Mouse (Mus musculus): ENCODE results near the gene Dync2li1. TPM values are rescaled to one million over a fixed set of nuclear protein-coding genes. Genes with fewer than 3 reads are reported as not detected.
A peak's percentile ranks its signal among the peaks of the same experiment; 100 is the strongest.

Gene Dync2li1
- polyA plus RNA-seq, 1 experiment from 2014 or later = 36.9 TPM

GRCm38 (mm10) chr17:84619112-84619511, 7.2 kb upstream of the Dync2li1 start:
- 91% methylated on average over 7 of the region's 7 CpGs for WGBS
- Histone ChIP-seq H3K27ac (ENCODE audit: low read depth, low read length) (no peak overlapping the region), H3K4me2 (no peak overlapping the region), H3K27me3 (ENCODE audit: control insufficient read depth, insufficient read depth, low read length) (no peaks in the 10 kb centered on the region), H3K9ac (ENCODE audit: low read length) (no peak overlapping the region), H3K36me3 (ENCODE audit: control insufficient read depth, insufficient read depth, low read length) (no peaks in the 10 kb centered on the region), H3K9me3 (ENCODE audit: control insufficient read depth, low read length) (no peaks in the 10 kb centered on the region), H3K4me1 (ENCODE audit: control insufficient read depth, insufficient read depth, low read length) (no peaks in the 10 kb centered on the region), H3K4me3 (ENCODE audit: low read depth, low read length) (no peak overlapping the region)
- DNase-seq (ENCODE audit: low spot score, missing footprints) = no peak
- ATAC-seq (ENCODE audit: low FRiP score) = no peak

DNA sequence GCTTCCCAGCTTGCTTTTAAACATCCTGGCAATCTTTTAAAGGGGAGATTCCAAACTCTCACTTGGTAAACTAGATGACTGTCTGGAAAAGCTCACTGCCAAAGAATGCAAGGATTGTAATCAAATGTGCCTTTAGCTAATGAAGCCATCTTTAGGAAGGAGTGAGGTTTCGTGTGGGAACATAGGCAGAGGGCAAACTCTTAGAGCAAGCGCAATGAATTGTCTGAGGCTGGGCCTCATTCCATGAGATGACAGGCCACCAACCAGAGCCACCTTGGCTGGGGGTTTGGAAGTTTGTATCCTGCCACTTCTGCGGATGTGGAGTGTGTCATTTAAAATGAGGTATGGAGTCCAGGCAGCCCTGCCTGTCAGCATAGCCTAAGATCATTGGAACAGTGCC, 6.2 kb upstream of the Dync2li1 start:
- Histone ChIP-seq H3K4me3 (ENCODE audit: low read depth, low read length) (no peak overlapping the region), H3K27ac (ENCODE audit: low read depth, low read length) (no peak overlapping the region), H3K4me2 (no peak overlapping the region), H3K27me3 (ENCODE audit: control insufficient read depth, insufficient read depth, low read length) (no peaks in the 10 kb centered on the region), H3K4me1 (ENCODE audit: control insufficient read depth, insufficient read depth, low read length) (no peaks in the 10 kb centered on the region), H3K9me3 (ENCODE audit: control insufficient read depth, low read length) (no peaks in the 10 kb centered on the region), H3K36me3 (ENCODE audit: control insufficient read depth, insufficient read depth, low read length) (no peaks in the 10 kb centered on the region), H3K9ac (ENCODE audit: low read length) (no peak overlapping the region)
- 84% methylated on average over 3 of the region's 3 CpGs for WGBS
- ATAC-seq (ENCODE audit: low FRiP score) (no peak), DNase-seq (ENCODE audit: low spot score, missing footprints) (no peak)

GRCm38 (mm10) chr17:84620610-84621009, 5.7 kb upstream of the Dync2li1 start:
- Histone ChIP-seq H3K4me1 (ENCODE audit: control insufficient read depth, insufficient read depth, low read length) (no peaks in the 10 kb centered on the region), H3K4me3 (ENCODE audit: low read depth, low read length) (no peak overlapping the region), H3K4me2 (no peak overlapping the region), H3K9me3 (ENCODE audit: control insufficient read depth, low read length) (no peaks in the 10 kb centered on the region), H3K27ac (ENCODE audit: low read depth, low read length) (no peak overlapping the region), H3K9ac (ENCODE audit: low read length) (no peak overlapping the region), H3K27me3 (ENCODE audit: control insufficient read depth, insufficient read depth, low read length) (no peaks in the 10 kb centered on the region), H3K36me3 (ENCODE audit: control insufficient read depth, insufficient read depth, low read length) (no peaks in the 10 kb centered on the region)
- DNase-seq (ENCODE audit: low spot score, missing footprints) (no peak), ATAC-seq (ENCODE audit: low FRiP score) (no peak)
- 86% methylated on average over 6 of the region's 6 CpGs for WGBS

DNA sequence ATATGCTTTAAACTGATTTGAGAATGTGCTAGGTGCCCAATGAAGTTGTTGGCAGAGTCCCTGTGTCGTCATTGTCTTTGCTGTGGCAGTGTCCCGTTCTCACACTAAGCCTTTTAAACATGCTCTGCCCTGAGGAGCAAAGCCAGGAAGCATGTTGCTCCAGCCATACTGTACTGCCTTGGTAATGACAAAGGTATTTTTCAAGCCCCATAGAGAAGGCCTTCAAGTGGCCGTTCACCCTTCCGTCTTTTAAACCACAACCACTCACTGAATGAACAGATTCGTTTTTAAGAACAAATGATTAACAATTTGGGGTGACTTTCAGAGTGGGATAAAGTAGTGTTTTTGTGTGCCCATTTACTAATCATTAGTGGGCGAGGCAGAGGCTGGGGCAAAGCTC, 5.1 kb upstream of the Dync2li1 start:
- H3K27ac ChIP-seq (ENCODE audit: low read depth, low read length) = no peak overlapping the region
- H3K9me3 ChIP-seq (ENCODE audit: control insufficient read depth, low read length) = no peaks in the 10 kb centered on the region
- H3K4me3 ChIP-seq (ENCODE audit: low read depth, low read length) = no peak overlapping the region
- H3K9ac ChIP-seq (ENCODE audit: low read length) = no peak overlapping the region
- DNase-seq (ENCODE audit: low spot score, missing footprints) (no peak), ATAC-seq (ENCODE audit: low FRiP score) (no peak)
- H3K4me1 ChIP-seq (ENCODE audit: control insufficient read depth, insufficient read depth, low read length) = no peaks in the 10 kb centered on the region
- H3K4me2 ChIP-seq = no peak overlapping the region
- no peaks in the 10 kb centered on the region for H3K27me3 ChIP-seq (ENCODE audit: control insufficient read depth, insufficient read depth, low read length)
- 87% methylated on average over 6 of the region's 6 CpGs for WGBS
- H3K36me3 ChIP-seq (ENCODE audit: control insufficient read depth, insufficient read depth, low read length) = no peaks in the 10 kb centered on the region

DNA sequence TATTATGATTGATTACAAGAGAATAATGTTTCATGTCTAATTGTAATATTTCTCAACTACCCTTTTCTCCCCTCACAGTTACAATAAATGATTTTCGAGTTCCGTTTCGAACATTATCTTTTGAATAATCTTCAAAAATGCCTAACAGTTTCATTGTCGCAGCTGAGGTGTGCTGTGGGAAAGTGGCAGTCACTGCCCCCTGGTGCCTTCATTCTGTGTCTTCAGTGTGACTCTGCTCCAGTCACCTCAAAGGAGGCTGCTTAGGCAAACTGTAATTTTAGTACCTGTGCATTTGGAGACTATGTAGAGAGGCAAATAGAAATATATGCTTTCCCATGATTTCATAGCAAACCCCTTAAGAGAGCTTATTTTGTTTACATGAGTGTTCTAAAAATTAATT, 4.3 kb upstream of the Dync2li1 start:
- no peak overlapping the region for H3K4me2 ChIP-seq
- H3K27me3 ChIP-seq (ENCODE audit: control insufficient read depth, insufficient read depth, low read length) = no peaks in the 10 kb centered on the region
- H3K27ac ChIP-seq (ENCODE audit: low read depth, low read length) = no peak overlapping the region
- DNase-seq (ENCODE audit: low spot score, missing footprints) = no peak
- no peaks in the 10 kb centered on the region for H3K9me3 ChIP-seq (ENCODE audit: control insufficient read depth, low read length)
- H3K36me3 ChIP-seq (ENCODE audit: control insufficient read depth, insufficient read depth, low read length) = no peaks in the 10 kb centered on the region
- no peak overlapping the region for H3K9ac ChIP-seq (ENCODE audit: low read length)
- H3K4me3 ChIP-seq (ENCODE audit: low read depth, low read length) = no peak overlapping the region
- 79% methylated on average over 4 of the region's 4 CpGs for WGBS
- peaks cover 3% of the 10 kb centered on the region for H3K4me1 ChIP-seq (ENCODE audit: control insufficient read depth, insufficient read depth, low read length)
- ATAC-seq (ENCODE audit: low FRiP score) = no peak

- ATAC-seq (ENCODE audit: low FRiP score) (no peak), DNase-seq (ENCODE audit: low spot score, missing footprints) (no peak)
- H3K9me3 ChIP-seq (ENCODE audit: control insufficient read depth, low read length) = no peaks in the 10 kb centered on the region
- WGBS = 70% methylated on average over 2 of the region's 2 CpGs
- no peak overlapping the region for H3K4me2 ChIP-seq
- H3K4me1 ChIP-seq (ENCODE audit: control insufficient read depth, insufficient read depth, low read length) = peaks cover 3% of the 10 kb centered on the region
- no peak overlapping the region for H3K4me3 ChIP-seq (ENCODE audit: low read depth, low read length)
- no peak overlapping the region for H3K9ac ChIP-seq (ENCODE audit: low read length)
- H3K27me3 ChIP-seq (ENCODE audit: control insufficient read depth, insufficient read depth, low read length) = no peaks in the 10 kb centered on the region
- no peaks in the 10 kb centered on the region for H3K36me3 ChIP-seq (ENCODE audit: control insufficient read depth, insufficient read depth, low read length)
- H3K27ac ChIP-seq (ENCODE audit: low read depth, low read length) = no peak overlapping the region
These were observed 3.4 kb upstream of the Dync2li1 start for GRCm38 (mm10) chr17:84622873-84623272.

DNA sequence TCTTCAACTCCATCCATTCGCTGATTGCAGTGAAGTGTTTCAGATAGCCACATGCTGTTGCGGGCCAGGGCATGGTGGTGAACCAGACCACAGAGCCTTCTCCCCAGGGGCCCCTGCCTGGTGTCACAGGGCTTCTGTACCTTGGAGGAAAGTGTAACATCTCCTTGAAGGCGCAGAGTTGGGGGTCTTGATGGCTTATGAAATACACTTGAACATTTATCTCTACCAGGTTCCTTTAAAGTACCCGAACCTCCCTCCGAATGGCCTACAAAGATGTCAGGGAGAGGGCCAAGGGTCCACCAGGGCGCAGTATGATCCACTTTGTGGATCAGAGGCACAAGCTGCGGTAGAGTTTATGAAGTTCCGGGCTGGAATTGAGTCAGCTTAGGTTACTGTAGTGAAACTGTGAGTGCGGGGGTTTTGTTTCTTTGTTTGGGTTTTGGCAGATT, 585 bp downstream of the Dync2li1 start:
- Histone ChIP-seq H3K9me3 (ENCODE audit: control insufficient read depth, low read length) (no peaks in the 10 kb centered on the region), H3K4me2 (peak overlapping the region; percentile 55), H3K27me3 (ENCODE audit: control insufficient read depth, insufficient read depth, low read length) (no peaks in the 10 kb centered on the region), H3K4me3 (ENCODE audit: low read depth, low read length) (peak overlapping the region; percentile 51), H3K9ac (ENCODE audit: low read length) (peak overlapping the region; percentile 65; the same call in 1 of the 2 replicates), H3K4me1 (ENCODE audit: control insufficient read depth, insufficient read depth, low read length) (peaks cover 3% of the 10 kb centered on the region), H3K36me3 (ENCODE audit: control insufficient read depth, insufficient read depth, low read length) (no peaks in the 10 kb centered on the region), H3K27ac (ENCODE audit: low read depth, low read length) (no peak overlapping the region)
- ATAC-seq (ENCODE audit: low FRiP score) (peak; percentile 66), DNase-seq (ENCODE audit: low spot score, missing footprints) (peak; percentile 92)
- WGBS = 33% methylated on average over 9 of the region's 9 CpGs

DNA sequence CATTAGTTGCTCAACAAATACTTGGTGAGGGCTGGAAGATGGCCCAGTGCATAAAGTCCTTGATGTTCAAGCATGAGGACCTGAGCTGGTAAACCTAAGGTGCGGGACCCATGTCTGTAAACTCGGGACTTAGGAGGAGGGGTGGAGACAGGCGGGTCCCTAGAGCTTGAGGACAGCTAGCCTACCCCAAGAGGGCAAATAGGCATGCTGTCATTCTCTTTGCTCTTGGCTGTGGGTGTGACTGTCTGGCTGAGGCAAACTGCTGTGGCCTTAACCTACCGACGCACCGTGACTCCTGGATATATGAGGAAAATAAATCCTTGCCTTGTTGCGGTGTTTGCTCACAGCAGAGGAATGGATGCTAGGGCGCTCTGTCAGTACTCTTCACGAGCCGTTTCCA, 1.4 kb downstream of the Dync2li1 start:
- Histone ChIP-seq H3K9ac (ENCODE audit: low read length) (no peak overlapping the region), H3K27ac (ENCODE audit: low read depth, low read length) (no peak overlapping the region), H3K4me2 (no peak overlapping the region), H3K9me3 (ENCODE audit: control insufficient read depth, low read length) (no peaks in the 10 kb centered on the region), H3K27me3 (ENCODE audit: control insufficient read depth, insufficient read depth, low read length) (no peaks in the 10 kb centered on the region), H3K4me1 (ENCODE audit: control insufficient read depth, insufficient read depth, low read length) (peaks cover 3% of the 10 kb centered on the region), H3K4me3 (ENCODE audit: low read depth, low read length) (no peak overlapping the region), H3K36me3 (ENCODE audit: control insufficient read depth, insufficient read depth, low read length) (no peaks in the 10 kb centered on the region)
- no peak for ATAC-seq (ENCODE audit: low FRiP score)
- 87% methylated on average over 10 of the region's 10 CpGs for WGBS
- no peak for DNase-seq (ENCODE audit: low spot score, missing footprints)

- no peak overlapping the region for H3K4me3 ChIP-seq (ENCODE audit: low read depth, low read length)
- 86% methylated on average over 9 of the region's 9 CpGs for WGBS
- no peak for DNase-seq (ENCODE audit: low spot score, missing footprints)
These were observed 2.3 kb downstream of the Dync2li1 start for GRCm38 (mm10) chr17:84628611-84629010.

DNA sequence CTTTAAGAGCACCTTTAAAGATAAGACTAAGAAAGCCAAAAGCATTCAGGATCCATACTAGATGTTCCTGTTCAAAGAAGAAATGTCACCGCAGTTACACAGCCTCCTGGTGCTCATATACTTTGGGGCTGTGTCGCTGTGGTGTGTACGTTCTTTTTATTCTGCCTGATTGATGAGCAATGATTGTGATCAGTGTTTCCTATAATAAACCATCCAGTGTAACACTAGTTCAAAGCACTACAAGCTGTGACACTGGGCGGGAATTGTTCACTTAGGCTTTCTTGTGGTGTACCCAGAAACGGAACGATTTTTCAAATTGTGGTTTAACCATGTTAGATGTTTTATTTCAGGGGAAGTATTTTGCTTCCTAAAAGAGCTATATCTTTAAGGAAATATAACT, 5.5 kb downstream of the Dync2li1 start:
- Histone ChIP-seq H3K27me3 (ENCODE audit: control insufficient read depth, insufficient read depth, low read length) (no peaks in the 10 kb centered on the region), H3K36me3 (ENCODE audit: control insufficient read depth, insufficient read depth, low read length) (no peaks in the 10 kb centered on the region), H3K4me3 (ENCODE audit: low read depth, low read length) (no peak overlapping the region), H3K4me1 (ENCODE audit: control insufficient read depth, insufficient read depth, low read length) (peaks cover 1% of the 10 kb centered on the region), H3K27ac (ENCODE audit: low read depth, low read length) (no peak overlapping the region), H3K9me3 (ENCODE audit: control insufficient read depth, low read length) (no peaks in the 10 kb centered on the region), H3K9ac (ENCODE audit: low read length) (no peak overlapping the region), H3K4me2 (no peak overlapping the region)
- no peak for DNase-seq (ENCODE audit: low spot score, missing footprints)
- WGBS = 94% methylated on average over 6 of the region's 6 CpGs
- no peak for ATAC-seq (ENCODE audit: low FRiP score)

More at GRCm38 (mm10) chr17:84628611-84629010, 2.3 kb downstream of the Dync2li1 start:
- Histone ChIP-seq H3K4me2 (no peak overlapping the region), H3K9me3 (ENCODE audit: control insufficient read depth, low read length) (no peaks in the 10 kb centered on the region), H3K4me1 (ENCODE audit: control insufficient read depth, insufficient read depth, low read length) (peaks cover 3% of the 10 kb centered on the region), H3K9ac (ENCODE audit: low read length) (no peak overlapping the region), H3K27me3 (ENCODE audit: control insufficient read depth, insufficient read depth, low read length) (no peaks in the 10 kb centered on the region), H3K27ac (ENCODE audit: low read depth, low read length) (no peak overlapping the region), H3K36me3 (ENCODE audit: control insufficient read depth, insufficient read depth, low read length) (no peaks in the 10 kb centered on the region)
- no peak for ATAC-seq (ENCODE audit: low FRiP score)

Data from midbrain, embryonic 11.5 days (tissue).